Mouse (Mus musculus): ENCODE measurements around the gene Arl4d. TPM values are rescaled to one million over a fixed set of nuclear protein-coding genes. Genes with fewer than 3 reads are reported as not detected.
A peak's percentile ranks its signal among the peaks of the same experiment; 100 is the strongest.

Gene Arl4d
- polyA plus RNA-seq, 1 experiment from 2014 or later = 36.5 TPM

DNA sequence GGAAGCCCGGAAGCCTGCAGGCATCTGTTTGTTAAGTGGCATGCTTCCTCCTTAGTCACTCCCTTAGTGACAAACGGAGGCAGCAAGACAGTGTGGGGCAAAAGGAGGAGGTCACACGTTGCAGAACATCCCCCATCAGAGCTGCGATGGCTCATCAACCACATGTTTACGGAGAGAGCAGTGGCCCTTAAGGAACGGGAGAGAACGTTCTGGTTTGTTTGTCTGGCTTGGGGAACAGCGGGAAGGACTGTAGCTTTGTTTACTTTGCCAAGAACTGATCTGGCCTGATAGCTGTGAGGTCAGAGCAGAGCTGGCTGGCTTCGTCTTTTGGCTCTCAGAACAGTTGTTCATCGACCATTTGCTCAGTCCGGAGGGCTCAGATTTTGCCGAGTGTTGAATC, 35.1 kb downstream of the Arl4d start:
- Histone ChIP-seq H3K4me3 (replicated peaks; ENCODE audit: low read length) (no peak overlapping the region), H3K4me2 (ENCODE audit: low read length) (no peak overlapping the region), H3K4me1 (replicated peaks; ENCODE audit: control insufficient read depth, insufficient read depth, low read length) (peaks cover 28% of the 10 kb centered on the region), H3K27ac (ENCODE audit: low read length) (peak overlapping the region; percentile 48; the same call in 1 of the 2 replicates), H3K27me3 (replicated peaks; ENCODE audit: control insufficient read depth, insufficient read depth, low read length) (no peaks in the 10 kb centered on the region), H3K9me3 (ENCODE audit: control insufficient read depth, low read length) (no peaks in the 10 kb centered on the region), H3K36me3 (ENCODE audit: control insufficient read depth, insufficient read depth) (no peaks in the 10 kb centered on the region), H3K9ac (replicated peaks; ENCODE audit: low read depth, low read length) (0 out of 2 replicates have a peak overlapping the region, but pooled peaks have one; percentile 18)
- 58% methylated on average over 12 of the region's 12 CpGs for WGBS
- no peak for ATAC-seq

DNA sequence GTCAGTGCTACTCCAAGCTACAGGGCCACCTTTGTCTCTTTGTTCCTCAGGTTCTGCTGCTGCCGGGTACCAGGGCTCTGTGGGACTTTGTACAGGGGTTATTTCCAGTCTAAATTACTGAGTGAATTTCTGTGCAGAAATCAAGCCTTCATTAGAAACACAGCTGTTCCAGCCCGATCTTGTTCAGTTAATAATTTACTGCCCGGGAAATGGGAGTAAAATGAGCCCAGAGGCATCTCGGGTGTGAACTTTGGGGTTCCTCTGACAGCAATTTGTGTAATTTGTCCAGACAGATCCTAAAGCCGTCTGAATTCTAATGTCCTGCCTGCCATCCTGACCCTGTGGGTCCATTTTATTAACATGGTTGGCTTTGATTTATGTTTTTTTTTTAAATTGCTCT, 38.7 kb downstream of the Arl4d start:
- Histone ChIP-seq H3K4me3 (replicated peaks; ENCODE audit: low read length) (no peak overlapping the region), H3K4me2 (ENCODE audit: low read length) (no peak overlapping the region), H3K27me3 (replicated peaks; ENCODE audit: control insufficient read depth, insufficient read depth, low read length) (no peaks in the 10 kb centered on the region), H3K4me1 (replicated peaks; ENCODE audit: control insufficient read depth, insufficient read depth, low read length) (peaks cover 10% of the 10 kb centered on the region; the same call in 1 of the 2 replicates), H3K9ac (replicated peaks; ENCODE audit: low read depth, low read length) (no peak overlapping the region), H3K27ac (ENCODE audit: low read length) (peak overlapping the region; percentile 39), H3K36me3 (ENCODE audit: control insufficient read depth, insufficient read depth) (no peaks in the 10 kb centered on the region), H3K9me3 (ENCODE audit: control insufficient read depth, low read length) (no peaks in the 10 kb centered on the region)
- no peak for ATAC-seq
- 58% methylated on average over 5 of the region's 5 CpGs for WGBS

DNA sequence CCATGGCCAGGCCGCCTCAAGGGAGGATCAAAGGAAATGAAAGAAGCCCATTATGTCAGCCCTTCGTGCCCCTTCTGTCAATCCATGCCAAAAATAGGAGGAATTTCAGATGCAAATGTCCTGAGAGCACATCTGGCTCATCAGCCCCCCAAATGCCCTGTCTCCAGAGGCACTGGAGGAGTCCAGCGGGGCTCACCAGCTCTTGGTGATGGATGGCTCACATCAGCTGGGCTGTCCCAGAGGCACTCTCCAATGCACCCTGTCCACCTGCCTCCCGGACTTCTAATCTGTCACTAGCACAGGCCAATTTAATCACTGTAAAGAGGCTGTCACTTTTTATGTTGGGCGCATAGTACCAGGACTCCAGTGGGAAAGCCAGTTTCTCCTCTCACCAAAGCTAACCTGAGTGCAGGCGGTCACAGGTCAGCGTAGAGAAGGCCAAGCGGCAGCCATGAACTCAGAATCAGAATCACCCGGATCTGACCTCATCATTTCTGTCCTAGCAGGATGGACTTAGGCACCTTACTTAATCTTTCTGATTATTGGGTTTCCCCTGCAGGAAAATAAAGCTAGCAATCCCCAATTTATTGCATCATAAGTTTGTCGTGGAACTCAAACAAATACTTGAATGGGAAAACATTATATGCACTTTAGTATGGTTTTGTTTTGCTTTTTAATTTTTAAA, 41.6 kb downstream of the Arl4d start:
- H3K9me3 ChIP-seq (ENCODE audit: control insufficient read depth, low read length) = no peaks in the 10 kb centered on the region
- no peak overlapping the region for H3K9ac ChIP-seq (replicated peaks; ENCODE audit: low read depth, low read length)

DNA sequence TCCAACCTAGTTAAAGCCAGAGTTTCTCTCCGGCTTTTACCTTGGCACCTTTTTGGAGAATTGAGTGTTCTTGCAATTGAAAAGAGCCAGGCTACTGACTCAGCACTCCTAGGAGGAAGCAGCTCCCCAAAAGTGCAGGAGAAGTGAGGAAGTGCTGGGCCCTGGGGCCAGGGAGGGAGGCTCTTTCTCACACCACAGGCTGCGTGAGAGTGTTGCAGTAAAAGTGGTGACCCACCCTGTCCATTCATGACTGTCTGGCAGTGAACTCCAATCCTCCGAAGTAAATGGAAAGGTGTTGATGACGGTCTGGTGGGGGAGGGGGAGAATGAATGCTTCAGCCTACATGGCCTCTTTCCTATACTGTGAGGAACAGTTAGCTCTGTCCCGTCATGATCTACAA, 43.1 kb downstream of the Arl4d start:
- Histone ChIP-seq H3K4me2 (ENCODE audit: low read length) (no peak overlapping the region), H3K27me3 (replicated peaks; ENCODE audit: control insufficient read depth, insufficient read depth, low read length) (no peaks in the 10 kb centered on the region), H3K9ac (replicated peaks; ENCODE audit: low read depth, low read length) (no peak overlapping the region), H3K36me3 (ENCODE audit: control insufficient read depth, insufficient read depth) (no peaks in the 10 kb centered on the region), H3K4me1 (replicated peaks; ENCODE audit: control insufficient read depth, insufficient read depth, low read length) (no peaks in the 10 kb centered on the region), H3K4me3 (replicated peaks; ENCODE audit: low read length) (no peak overlapping the region), H3K9me3 (ENCODE audit: control insufficient read depth, low read length) (no peaks in the 10 kb centered on the region), H3K27ac (ENCODE audit: low read length) (no peak overlapping the region)
- no peak for ATAC-seq
- 54% methylated on average over 5 of the region's 5 CpGs for WGBS

More for the DNA sequence above, 41.6 kb downstream of the Arl4d start:
- no peak overlapping the region for H3K4me3 ChIP-seq (replicated peaks; ENCODE audit: low read length)
- no peak overlapping the region for H3K27ac ChIP-seq (ENCODE audit: low read length)
- 86% methylated on average over 10 of the region's 10 CpGs for WGBS
- no peaks in the 10 kb centered on the region for H3K36me3 ChIP-seq (ENCODE audit: control insufficient read depth, insufficient read depth)
- no peaks in the 10 kb centered on the region for H3K27me3 ChIP-seq (replicated peaks; ENCODE audit: control insufficient read depth, insufficient read depth, low read length)
- no peaks in the 10 kb centered on the region for H3K4me1 ChIP-seq (replicated peaks; ENCODE audit: control insufficient read depth, insufficient read depth, low read length)
- no peak for ATAC-seq
- no peak overlapping the region for H3K4me2 ChIP-seq (ENCODE audit: low read length)

DNA sequence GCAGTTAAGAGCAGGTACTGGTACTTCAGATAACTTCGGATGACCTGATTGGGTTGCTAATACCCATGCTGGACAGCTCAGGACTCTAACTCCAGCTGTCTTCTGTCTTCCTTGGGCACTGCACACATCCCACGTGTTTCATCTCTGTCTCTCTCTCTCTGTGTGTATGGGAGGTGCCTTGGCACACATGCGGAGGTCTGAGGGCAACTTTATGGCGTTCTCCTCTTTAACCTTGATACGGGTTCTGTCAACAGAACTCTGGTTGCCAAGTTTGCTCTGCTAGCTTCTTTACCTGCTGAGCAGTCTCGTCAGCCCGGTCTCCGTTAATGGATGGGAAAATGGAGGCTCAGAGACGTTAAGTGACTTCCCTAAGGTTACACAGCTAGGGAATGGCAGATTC, 47.5 kb downstream of the Arl4d start:
- Histone ChIP-seq H3K4me1 (replicated peaks; ENCODE audit: control insufficient read depth, insufficient read depth, low read length) (peaks cover 2% of the 10 kb centered on the region), H3K36me3 (ENCODE audit: control insufficient read depth, insufficient read depth) (no peaks in the 10 kb centered on the region), H3K27ac (ENCODE audit: low read length) (no peak overlapping the region), H3K9ac (replicated peaks; ENCODE audit: low read depth, low read length) (no peak overlapping the region), H3K4me2 (ENCODE audit: low read length) (no peak overlapping the region), H3K27me3 (replicated peaks; ENCODE audit: control insufficient read depth, insufficient read depth, low read length) (no peaks in the 10 kb centered on the region), H3K4me3 (replicated peaks; ENCODE audit: low read length) (no peak overlapping the region), H3K9me3 (ENCODE audit: control insufficient read depth, low read length) (no peaks in the 10 kb centered on the region)
- no peak for ATAC-seq
- 89% methylated on average over 9 of the region's 9 CpGs for WGBS

DNA sequence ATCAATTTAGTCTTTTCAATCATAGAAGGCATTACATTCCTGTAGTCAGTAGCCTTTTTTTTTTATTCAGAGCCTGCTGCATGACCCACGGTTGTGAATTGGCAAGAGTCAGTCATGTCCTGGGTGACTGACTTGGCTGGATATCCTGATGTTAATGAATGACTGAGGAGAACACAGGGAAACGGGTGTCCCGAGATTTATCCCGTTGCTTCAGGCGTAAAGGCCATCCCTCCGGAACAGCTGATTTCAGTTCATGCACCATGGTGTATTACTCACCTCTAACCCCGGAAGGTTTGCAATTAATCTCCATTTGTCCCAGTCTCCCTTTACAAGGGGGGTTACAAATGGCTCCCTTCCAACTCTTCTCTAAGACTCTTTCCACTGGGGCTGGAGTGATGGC, 48.7 kb downstream of the Arl4d start:
- Histone ChIP-seq H3K36me3 (ENCODE audit: control insufficient read depth, insufficient read depth) (no peaks in the 10 kb centered on the region), H3K9ac (replicated peaks; ENCODE audit: low read depth, low read length) (no peak overlapping the region), H3K27ac (ENCODE audit: low read length) (no peak overlapping the region), H3K4me2 (ENCODE audit: low read length) (no peak overlapping the region), H3K4me3 (replicated peaks; ENCODE audit: low read length) (no peak overlapping the region), H3K4me1 (replicated peaks; ENCODE audit: control insufficient read depth, insufficient read depth, low read length) (peaks cover 9% of the 10 kb centered on the region), H3K9me3 (ENCODE audit: control insufficient read depth, low read length) (no peaks in the 10 kb centered on the region), H3K27me3 (replicated peaks; ENCODE audit: control insufficient read depth, insufficient read depth, low read length) (no peaks in the 10 kb centered on the region)
- no peak for ATAC-seq
- WGBS = 75% methylated on average over 7 of the region's 7 CpGs

Other genes with a start within 250 kb of the Arl4d start
- 90.1 and 99.5 TPM in 2 replicates for gene Aarsd1, start 247.9 kb upstream of the Arl4d start, polyA plus RNA-seq (2015; fragmentation: Nextera tagmentation; extraction: Ambion mirVana)
- 5.7 and 7.7 TPM in 2 replicates for gene Gm27029, start 240.7 kb upstream of the Arl4d start, polyA plus RNA-seq (2015; fragmentation: Nextera tagmentation; extraction: Ambion mirVana)
- gene Rundc1, start 240.5 kb upstream of the Arl4d start, polyA plus RNA-seq (2015; fragmentation: Nextera tagmentation; extraction: Ambion mirVana) = 32.5 TPM in 2 replicates
- 2.0 TPM in 2 replicates for gene Ptges3l, start 240.2 kb upstream of the Arl4d start, polyA plus RNA-seq (2015; fragmentation: Nextera tagmentation; extraction: Ambion mirVana)
- 219 and 239 TPM in 2 replicates for gene Rpl27, start 223.2 kb upstream of the Arl4d start, polyA plus RNA-seq (2015; fragmentation: Nextera tagmentation; extraction: Ambion mirVana)
- gene Ifi35, start 217.1 kb upstream of the Arl4d start, polyA plus RNA-seq (2015; fragmentation: Nextera tagmentation; extraction: Ambion mirVana) = 2.2 and 2.5 TPM in 2 replicates
- gene Rnd2, start 200.5 kb upstream of the Arl4d start, polyA plus RNA-seq (2015; fragmentation: Nextera tagmentation; extraction: Ambion mirVana) = 91.6 and 95.8 TPM in 2 replicates
- gene Vat1, start 199.3 kb upstream of the Arl4d start, polyA plus RNA-seq (2015; fragmentation: Nextera tagmentation; extraction: Ambion mirVana) = 65.5 and 79.5 TPM in 2 replicates
- 5.4 and 6.8 TPM in 2 replicates for gene Brca1, start 113.6 kb upstream of the Arl4d start, polyA plus RNA-seq (2015; fragmentation: Nextera tagmentation; extraction: Ambion mirVana)
- 126 and 139 TPM in 2 replicates for gene Nbr1, start 113.4 kb upstream of the Arl4d start, polyA plus RNA-seq (2015; fragmentation: Nextera tagmentation; extraction: Ambion mirVana)
- gene Tmem106a, start 83.3 kb upstream of the Arl4d start, polyA plus RNA-seq (2015; fragmentation: Nextera tagmentation; extraction: Ambion mirVana) = 1.9 and 2.4 TPM in 2 replicates
- gene Gm11634, start 66.3 kb upstream of the Arl4d start, polyA plus RNA-seq (2015; fragmentation: Nextera tagmentation; extraction: Ambion mirVana) = not detected in 2 replicates
- gene Rdm1, start 38.3 kb upstream of the Arl4d start, polyA plus RNA-seq (2015; fragmentation: Nextera tagmentation; extraction: Ambion mirVana) = 21.9 and 32.2 TPM in 2 replicates
- gene Dhx8, start 67.4 kb downstream of the Arl4d start, polyA plus RNA-seq (2015; fragmentation: Nextera tagmentation; extraction: Ambion mirVana) = 39.9 and 41.9 TPM in 2 replicates
- 6.8 and 7.3 TPM in 2 replicates for gene Etv4, start 119.8 kb downstream of the Arl4d start, polyA plus RNA-seq (2015; fragmentation: Nextera tagmentation; extraction: Ambion mirVana)
- gene Meox1, start 228.8 kb downstream of the Arl4d start, polyA plus RNA-seq (2015; fragmentation: Nextera tagmentation; extraction: Ambion mirVana) = 0.79 and 0.84 TPM in 2 replicates

All from forebrain, embryonic 16.5 days (tissue).